Mouse (Mus musculus) spleen, adult 18-20 months (tissue): Measurements from ENCODE around the gene Cdkl2.

Source experiments
- DNase-seq, 2 experiments: peaks; one replicate each; pipeline ENCODE4 v3.0.0; 2022; ENCODE audit warnings: mixed read lengths in 2 of 2

The Cdkl2 gene

GRCm38 (mm10) chr5:92043783-92044182, at the start of gene Cdkl2:
Gene Cdkl2, minus strand, starts transcription at chr5:92043883.
- DNase-seq: no peak

GRCm38 (mm10) chr5:92087469-92087868, 43.8 kb upstream of the Cdkl2 start:
- DNase-seq: no peak

DNA sequence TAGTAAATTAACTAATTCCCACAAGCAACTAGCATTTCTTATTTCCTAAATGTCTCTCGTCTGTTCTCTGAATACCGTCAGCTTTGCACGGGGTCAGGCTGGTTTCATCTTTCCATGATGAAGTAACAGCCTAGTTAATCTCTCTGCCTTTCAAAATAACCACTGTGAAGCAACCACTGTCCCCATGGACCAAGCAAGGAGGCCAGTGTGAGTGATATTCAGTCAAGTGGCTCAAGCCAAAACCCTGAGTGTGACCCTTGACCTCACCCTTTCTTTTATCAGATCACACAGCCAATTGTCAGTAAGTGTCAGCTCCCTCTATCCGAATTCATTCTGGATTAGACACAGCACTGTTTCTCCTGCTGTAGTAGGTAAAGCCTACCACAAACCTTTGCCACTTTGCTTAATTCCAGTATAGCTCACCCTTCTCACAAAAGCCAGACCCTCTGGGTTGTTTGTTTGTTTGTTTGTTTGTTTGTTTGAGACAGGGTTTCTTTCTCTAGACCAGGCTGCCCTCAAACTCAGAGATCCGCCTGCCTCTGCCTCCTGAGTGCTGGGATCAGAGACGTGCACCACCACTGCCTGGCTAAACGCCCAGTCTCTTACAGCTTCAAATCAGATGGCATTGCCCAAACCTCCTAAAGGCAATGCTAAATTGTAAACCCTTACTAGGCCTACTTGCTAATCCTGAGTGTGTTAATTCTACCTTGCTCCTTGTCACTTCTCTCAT, 42.3 kb upstream of the Cdkl2 start:
- DNase-seq: no peak

- DNase-seq: no peak
These were observed 41.6 kb upstream of the Cdkl2 start for GRCm38 (mm10) chr5:92085246-92085645.

- peak; percentile 95 for DNase-seq
These were observed 39.8 kb upstream of the Cdkl2 start, which contains the start of gene G3bp2 for GRCm38 (mm10) chr5:92083417-92084038. Gene G3bp2, minus strand, starts transcription at chr5:92083719.

- DNase-seq: peak; percentile 68 to 78
These were observed 39.2 kb upstream of the Cdkl2 start for GRCm38 (mm10) chr5:92082821-92083401.

- no peak for DNase-seq
These were observed 37.6 kb upstream of the Cdkl2 start for GRCm38 (mm10) chr5:92081326-92081725.

GRCm38 (mm10) chr5:92080400-92080799, 36.7 kb upstream of the Cdkl2 start:
- DNase-seq: no peak

GRCm38 (mm10) chr5:92079304-92079703, 35.6 kb upstream of the Cdkl2 start:
- DNase-seq: no peak

DNA sequence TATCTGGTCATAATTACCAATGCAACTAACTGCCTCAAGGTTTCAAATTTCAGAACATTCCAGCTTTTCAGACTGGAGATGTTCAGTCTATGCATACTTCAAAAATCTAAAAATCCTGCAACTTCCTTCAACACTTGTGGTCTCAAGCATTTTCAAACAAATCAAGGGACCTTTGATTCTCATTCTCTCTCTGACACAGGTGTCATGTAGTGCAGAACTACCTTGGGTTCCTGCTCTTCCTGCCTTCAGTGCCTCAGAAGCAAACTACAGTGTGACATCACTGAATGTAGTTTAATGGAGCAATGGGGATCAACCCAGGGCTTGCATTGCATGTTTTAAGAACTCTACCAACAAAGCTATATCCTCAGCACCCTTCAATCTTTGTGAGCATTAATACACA, 35.1 kb upstream of the Cdkl2 start:
- no peak for DNase-seq

DNA sequence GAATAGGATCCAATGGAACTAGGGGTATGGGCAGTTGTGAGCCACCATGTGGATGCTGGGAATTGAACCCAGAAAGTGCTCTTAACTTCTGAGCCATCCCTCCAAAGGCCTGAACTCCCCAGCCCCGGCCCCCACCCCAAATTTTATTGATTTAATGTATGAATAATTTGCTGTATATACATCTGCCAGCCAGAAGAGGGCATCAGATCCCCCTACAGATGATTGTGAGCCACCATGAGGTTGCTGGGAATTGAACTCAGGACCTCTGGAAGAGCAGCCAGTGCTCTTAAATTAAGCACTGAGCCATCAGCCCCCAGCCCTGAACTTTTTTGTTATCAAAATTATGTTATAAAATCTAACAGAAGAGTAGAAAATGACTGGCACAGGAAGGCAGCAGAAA, 32.6 kb upstream of the Cdkl2 start:
- no peak for DNase-seq

DNA sequence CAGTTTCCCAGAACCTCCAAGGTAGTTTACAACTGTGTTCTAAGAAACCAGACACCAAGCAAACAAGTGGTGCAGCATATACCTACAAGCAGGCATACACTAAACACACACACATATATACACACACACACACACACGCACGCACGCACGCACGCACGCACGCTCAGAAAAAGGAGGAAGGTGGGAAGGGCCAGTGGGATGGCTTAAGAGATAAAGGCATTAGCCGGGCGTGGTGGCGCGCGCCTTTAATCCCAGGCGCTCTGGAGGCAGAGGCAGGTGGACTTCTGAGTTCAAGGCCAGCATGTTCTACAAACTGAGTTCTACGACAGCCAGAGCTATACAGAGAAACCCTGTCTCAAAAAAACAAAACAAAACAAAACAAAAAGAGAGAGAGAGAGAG, 30.4 kb upstream of the Cdkl2 start:
- DNase-seq: no peak

- no peak for DNase-seq
These were observed 19.5 kb upstream of the Cdkl2 start for GRCm38 (mm10) chr5:92063192-92063591.

DNA sequence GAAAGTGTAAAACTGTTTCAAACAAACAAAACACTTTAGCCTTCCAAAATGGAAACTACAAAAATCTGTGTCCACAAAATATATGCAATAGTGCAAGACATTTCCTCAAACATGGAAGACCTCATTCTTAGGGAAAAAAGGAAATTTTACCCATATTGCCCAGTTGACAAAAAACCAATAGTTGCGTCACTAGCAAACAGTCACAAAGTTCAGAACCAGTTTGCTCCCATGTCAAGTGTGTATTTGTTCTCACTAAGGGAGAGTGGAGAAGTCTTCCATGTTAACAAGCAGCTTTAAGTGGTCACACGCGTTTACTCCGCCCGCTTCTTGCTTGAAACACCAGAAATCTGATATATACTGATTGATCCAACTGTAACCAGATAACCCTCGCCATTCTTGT, 9.2 kb upstream of the Cdkl2 start:
- no peak for DNase-seq

DNA sequence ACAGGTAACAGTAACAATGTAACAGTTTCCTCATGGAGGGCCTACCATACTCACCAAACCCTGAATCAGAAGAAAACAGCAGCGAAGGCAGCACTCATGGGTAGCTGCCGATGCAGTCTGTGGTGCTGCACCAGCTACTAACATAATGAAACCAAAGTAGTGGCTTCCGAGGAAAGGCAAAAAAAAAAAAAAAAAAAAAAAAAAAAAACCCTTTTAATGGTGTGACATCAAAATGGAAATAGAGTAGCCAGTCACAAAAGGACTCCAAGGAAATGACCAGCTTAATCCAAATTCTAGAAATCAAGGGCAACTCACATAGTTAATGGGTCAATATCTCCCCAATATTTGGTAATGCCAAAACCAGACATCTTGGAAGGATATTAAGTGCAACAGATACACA, 6.7 kb upstream of the Cdkl2 start:
- no peak for DNase-seq

GRCm38 (mm10) chr5:92042377-92043348, 1.0 kb downstream of the Cdkl2 start:
- DNase-seq: peak; percentile 94 to 97

- DNase-seq: no peak
These were observed 23.7 kb downstream of the Cdkl2 start for GRCm38 (mm10) chr5:92019960-92020359.

DNA sequence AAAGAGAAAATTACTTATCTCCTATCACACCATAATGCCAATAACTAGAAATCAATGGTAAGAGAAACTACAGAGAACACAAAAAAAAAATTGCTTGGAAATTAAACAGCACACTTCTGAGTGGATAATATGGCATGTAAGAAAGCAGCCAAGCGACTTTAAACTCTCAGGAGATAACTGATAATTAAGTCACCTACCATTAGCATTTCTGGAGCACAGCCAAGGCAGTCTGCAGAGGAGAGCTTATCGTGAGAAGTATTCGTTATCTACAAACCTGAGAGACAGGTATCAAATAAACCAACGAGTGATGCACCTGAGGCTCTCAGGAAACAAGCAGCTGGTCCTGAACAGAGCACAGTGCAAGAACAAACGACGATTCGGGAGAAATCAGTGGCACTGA, 31.9 kb downstream of the Cdkl2 start:
- no peak for DNase-seq

- DNase-seq: no peak
These were observed 33.9 kb downstream of the Cdkl2 start for GRCm38 (mm10) chr5:92009827-92010226.

GRCm38 (mm10) chr5:92003011-92003410, 40.7 kb downstream of the Cdkl2 start:
- peak in 1 of 2 experiments; percentile 39 for DNase-seq

GRCm38 (mm10) chr5:92000770-92001169, 42.9 kb downstream of the Cdkl2 start:
- DNase-seq: peak; percentile 53 to 54

DNA sequence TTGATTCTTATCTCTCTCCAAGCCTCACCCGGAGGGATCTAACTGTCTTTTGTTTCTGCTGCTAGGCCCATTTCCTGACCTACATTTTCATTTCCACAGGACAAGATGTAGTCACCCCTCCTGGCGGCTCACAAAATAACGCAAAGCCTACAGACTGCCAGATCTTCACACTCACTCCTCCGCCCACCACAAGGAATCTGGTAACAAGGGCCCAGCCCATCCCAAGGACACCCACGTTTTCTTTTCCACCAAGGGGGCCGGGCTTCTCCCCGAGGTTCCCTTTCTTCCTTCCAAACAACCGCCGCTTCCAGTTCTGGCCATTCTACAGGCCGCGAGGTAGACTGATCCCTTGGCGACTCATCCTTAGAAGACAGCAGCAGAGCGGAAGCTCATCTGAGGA, 49.1 kb downstream of the Cdkl2 start:
- DNase-seq: no peak

DNA sequence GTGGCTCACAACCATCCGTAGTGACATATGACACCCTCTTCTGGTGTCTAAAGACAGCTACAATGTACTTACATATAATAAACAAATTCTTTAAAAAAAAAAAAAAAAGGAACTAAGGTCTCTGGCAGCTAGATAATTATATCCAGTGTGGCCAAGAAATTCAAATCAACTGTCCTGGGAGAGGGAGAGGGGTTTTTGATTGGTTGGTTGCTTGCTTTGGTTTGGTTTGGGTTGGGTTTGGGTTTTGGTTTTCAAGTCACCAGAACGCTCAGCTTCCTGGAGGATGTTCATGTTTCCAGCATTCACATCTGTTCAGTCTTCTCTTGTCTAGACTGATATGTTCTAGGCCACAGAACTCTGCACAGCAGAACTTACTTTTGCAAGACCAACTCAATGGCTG, 50.6 kb downstream of the Cdkl2 start:
- no peak for DNase-seq
